Mouse (Mus musculus) Muller cell, postnatal 12 days (primary cell): ENCODE results near the gene Acad10.
"Not testable (repeated sequence)": the region's sequence is repeated elsewhere in the genome, so short reads cannot be mapped to it uniquely, and the experiment has no call there.

ENCODE experiments used
- DNase-seq: peaks from one replicate; pipeline ENCODE4 v3.0.0-alpha.2; 2015; ENCODE audit errors: inconsistent ontology term

Gene Acad10

DNA sequence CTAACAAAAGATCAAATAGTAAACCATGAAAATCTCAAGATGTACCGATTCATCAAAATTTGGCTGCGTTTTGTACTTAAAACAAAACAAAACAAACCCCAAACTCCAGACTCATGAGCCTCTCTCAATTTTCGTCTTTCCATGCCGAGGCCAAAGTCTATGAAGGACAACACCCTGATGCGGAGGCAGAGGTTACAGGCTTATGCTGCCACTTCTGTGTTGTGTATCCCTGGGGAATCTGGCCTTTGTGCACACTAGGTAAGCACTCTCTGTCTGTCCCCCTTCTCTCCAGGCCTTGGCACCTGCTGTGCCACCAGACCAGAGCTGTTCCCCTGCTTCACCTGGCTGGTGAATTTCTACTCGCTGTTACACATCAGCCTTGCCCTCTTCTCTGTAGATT, 2.7 kb downstream of the Acad10 start:
- not testable (repeated sequence) for DNase-seq

DNA sequence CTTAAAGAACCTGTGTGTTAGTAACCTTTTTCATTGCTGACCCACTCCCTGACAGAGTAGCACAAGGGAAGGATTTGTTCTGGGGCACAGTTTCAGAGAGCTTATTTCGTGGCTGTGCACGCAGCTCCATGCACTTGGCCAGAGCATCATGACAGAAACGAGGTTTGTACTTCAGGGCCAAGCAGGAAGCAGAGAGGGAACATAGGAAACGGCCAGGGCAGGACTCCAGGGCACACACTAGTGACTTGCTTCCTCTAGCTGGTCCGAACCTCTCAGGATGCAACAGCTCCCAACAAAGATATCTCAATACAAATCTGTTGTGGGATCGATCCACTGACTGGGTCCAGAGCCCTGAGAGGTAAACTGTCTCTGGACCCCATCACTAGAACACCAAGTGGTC, 3.4 kb downstream of the Acad10 start:
- DNase-seq: not testable (repeated sequence)

DNA sequence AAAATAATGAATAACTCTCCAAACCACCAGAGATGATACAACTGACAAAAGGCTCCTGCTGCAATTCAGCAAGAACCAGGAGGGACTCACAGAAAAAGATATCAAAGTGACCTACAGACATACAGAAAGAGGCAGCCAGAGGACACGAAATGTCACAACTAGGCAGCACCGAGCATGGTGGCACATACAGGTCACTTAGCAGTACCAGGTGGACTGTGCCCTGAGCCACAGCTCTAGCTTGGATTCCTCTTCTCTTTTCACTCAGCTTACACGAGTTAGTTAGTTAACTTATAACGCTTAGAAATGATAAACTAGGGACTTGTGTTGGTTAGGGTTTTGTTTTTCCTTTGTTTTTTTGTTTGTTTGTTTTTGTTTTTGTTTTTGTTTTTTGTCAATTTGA, 5.8 kb downstream of the Acad10 start:
- no peak for DNase-seq

DNA sequence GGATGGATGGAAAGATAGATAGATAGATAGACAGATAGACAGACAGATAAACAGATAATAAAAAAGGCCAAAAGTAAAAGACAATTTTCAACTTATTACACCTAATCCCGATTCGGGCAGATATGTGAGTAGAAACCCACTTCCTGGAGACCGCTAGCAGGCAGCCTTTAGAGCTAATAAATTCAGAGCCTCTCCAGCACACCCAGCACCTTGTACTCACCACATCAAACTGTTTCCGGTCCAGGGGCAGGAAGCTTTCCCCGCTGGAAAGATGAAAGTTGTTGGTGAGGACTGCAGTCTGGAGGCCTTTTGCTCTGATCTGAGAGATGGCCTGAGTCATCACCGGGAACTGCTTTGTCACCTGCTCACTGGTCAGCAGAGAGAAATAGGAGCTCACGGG, 11.2 kb downstream of the Acad10 start:
- no peak for DNase-seq

DNA sequence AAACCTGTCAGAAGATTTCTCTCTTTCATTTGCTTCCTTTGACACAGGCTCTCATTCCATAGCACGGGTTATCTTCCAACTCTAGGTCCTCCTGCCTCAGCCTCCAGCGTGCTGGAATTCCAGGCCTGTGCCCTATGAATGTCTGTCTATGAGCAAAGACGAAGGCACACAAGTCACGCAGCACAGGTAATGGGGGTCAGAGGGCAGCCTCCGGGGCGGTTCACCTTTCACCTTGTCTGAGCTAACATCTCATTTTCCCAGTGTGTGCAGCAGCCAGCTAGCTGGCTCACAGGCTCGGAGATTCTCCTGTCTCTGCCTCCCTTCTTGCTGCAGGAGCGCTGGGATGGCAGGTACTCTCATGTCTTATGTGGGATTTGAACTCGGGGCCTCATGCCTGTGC, 20.7 kb downstream of the Acad10 start:
- DNase-seq: no peak

DNA sequence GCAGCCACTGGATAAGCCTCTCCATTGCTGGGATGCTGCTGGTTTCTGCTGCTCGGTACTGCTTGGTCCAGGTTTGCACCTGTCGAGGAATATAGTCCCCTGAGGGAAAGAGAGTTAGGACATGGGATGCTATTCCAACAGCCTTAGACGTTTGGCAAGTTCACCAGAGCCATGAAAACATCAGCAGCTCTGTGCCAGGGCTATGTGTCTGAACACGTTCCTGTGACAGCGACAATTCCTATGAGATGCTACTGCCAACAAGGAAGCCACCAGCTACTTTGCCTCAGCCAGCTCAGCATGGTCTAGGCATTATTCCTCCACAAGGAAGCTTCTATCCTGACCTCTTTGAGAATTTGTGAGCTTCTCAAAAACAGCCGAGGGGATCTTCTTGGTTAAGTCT, 23.0 kb downstream of the Acad10 start:
- DNase-seq: no peak

DNA sequence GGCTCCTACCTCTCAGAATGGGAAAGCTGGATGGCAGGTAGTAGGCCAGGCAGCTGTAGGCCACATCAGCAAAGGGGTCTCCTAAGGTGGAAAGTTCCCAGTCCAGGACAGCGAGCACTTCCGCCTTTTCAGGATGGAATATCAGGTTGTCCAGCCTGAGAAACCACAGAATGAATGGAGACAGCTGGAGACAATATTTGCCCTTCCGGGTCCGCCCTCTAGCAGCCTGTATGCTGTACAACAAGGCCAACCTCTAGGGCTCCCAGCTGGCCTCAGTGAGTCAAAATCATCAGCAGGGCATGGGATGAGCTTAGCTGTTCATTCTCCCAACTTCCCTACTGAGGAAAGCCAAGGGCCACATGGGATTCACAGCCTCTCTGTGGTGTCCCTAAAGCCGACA, 25.6 kb downstream of the Acad10 start:
- DNase-seq: no peak

DNA sequence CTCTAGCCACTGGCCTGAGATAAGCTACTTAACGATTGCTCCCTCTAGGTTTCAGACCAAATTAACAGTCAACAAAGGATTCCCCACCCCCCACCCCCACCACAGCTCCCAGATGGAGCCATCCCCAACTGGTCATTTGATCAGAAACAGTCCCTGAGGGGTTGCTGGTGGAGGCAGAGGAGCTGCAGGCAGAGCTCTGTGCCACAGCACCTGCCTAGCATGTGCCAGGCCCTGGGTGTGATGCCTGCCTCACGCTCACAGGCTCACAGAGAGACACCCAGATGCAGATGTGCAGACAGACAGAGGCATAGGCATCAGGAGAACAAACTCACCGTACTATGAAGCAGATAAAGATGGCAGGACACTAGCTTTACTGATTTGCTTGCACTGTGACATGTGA, 27.5 kb downstream of the Acad10 start:
- no peak for DNase-seq

DNA sequence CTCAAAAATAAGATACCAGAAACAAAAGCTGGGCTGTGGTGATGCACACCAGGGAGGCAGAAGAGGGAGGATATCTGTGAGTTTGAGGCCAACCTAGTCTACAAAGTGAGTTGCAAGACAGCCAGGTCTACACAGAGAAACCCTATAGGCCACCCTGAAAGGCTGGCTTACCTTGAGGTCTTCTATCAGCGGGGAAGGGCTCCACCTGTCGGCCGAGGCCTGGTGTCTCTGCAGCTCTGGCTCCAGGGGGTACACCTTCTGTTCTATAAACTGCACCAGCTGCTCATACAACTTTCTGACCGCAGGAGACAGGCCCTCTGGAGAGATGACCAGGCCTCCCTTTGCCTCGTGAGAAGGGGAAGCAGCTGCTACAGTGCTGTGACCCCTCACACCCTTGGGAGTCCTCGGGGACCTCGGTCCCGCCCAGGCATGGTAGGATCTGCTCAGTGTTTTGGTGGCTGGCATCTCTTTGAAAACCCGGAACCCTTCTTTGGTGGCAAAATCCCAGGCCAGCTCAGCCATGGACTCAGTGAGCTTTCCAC, 29.1 kb downstream of the Acad10 start:
- DNase-seq: not testable (repeated sequence)

DNA sequence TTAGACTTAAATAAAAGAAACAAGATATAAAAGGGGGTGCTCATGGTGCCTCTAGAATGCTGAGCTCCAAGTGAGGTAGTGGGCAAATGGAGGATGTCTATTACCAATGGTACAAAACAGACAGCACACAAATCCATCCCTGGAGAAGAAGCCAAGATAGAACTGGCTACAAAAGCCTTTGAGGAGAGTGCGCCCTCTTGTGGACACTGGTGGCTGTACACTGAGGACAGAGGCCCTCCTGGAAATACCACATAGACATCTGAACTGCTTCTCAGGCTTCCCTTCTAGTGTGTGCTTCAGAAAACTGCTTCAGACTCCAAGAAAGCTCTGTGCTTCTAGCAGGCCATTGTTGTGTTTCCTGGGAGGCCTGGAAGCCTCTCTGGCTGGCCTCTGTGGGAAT, 32.4 kb downstream of the Acad10 start:
- peak; percentile 37 for DNase-seq

DNA sequence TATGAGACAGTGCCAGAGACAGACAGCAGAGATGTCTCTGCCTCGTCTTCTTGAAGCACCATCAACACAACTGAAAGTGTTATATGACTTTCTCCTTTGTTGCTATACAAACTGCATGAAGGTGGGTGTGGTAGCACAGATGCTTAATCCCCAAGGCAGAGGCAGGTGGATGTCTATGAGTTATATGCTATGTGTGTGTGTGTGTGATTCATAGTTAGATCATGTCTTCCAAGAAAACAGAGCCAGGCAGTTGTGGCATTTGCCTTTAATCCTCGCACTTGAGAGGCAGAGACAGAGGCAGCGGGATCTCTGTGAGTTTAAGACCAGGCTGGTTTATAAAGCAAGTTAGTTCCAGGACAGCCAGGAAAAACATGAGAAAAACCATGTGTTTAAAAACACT, 37.1 kb downstream of the Acad10 start:
- no peak for DNase-seq

DNA sequence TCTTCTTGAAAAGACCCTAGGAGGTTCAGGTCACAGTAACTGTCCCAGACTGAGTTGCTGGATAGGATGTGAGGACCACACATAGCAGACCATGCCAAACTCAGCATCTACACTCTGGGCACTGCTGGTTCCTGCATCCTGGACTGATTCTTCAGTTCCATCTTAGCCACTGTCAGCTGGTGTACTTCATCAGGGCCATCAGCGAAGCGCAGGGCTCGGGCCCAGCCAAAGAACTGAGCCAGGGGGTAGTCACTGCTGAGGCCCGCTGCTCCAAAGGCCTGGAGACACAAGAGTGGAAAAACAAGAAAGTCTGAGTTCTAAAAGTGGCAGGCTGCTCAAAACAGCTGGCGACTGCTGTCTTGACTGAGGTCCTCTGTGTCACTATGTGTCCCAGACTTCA, 39.2 kb downstream of the Acad10 start:
- no peak for DNase-seq

DNA sequence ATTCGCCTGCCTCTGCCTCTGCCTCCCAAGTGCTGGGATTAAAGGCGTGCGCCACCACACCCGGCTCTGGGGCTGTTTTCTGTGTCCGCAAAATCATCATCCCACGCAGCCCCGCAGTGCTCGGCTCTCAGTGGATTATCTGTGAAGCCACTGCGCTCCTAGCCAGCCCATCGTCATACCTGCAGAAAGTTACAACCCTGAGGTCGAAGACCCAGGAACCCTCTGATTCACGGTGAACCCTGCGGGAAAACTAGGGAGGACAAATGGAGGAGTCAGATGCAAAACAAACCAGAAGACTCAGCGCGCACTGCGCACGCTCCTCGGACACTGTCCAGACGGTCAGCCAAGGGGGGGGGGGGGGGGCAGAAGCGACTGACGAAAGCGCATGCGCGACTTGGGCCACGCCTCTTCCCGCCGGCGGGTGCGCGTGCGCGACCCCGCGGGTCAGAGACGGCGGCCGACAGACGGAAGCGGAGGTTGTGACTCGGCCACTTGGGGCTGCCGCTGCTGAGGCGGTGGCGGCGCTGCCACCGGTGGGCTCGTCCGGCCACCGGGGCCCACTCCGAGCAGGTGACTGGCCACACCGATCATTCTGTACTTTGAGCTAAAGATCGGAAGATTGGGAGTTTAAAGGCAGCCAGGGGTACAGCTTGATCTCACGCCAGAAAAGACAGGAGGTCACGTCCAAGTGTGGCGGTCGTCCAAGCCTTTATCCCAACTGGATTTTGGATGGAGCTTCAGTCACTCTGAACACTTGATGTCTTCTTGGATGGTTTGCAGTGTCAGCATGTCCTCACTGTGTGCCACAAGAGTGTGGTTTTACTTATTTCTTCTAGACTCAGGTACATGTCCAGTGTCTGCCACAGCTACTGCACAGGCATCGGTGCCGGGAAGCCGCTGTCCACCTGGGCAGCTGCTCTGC, 41.5 kb downstream of the Acad10 start, which contains the start of gene Acad12:
Gene Acad12, minus strand, starts transcription at position 347 of the 922 bp plus-strand sequence.
- peak; percentile 92 for DNase-seq

DNA sequence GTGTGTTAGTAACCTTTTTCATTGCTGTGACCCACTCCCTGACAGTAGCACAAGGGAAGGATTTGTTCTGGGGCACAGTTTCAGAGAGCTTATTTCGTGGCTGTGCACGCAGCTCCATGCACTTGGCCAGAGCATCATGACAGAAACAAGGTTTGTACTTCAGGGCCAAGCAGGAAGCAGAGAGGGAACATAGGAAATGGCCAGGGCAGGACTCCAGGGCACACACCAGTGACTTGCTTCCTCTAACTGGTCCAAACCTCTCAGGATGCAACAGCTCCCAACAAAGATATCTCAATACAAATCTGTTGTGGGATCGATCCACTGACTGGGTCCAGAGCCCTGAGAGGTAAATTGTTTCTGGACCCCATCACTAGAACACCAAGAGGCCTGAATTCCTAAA, 45.4 kb downstream of the Acad10 start:
- DNase-seq: not testable (repeated sequence)

DNA sequence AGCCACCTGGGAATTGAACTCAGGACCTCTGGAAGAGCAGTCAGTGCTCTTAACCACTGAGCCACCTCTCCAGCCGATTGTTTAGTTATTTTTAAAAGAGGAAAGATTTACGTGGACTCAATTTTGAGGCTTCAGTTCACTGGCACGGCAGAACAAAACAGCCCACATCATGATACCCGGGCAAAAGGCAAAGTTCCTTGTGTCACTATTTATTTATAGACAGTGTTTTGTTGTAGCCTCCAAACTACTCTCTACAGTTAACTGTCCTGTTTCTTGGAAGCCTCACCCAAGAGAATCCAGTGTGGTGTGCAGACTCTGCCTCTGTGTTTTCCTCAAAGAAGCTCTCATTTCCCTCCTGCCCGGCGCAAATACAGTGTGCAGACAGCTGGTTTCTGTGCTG, 48.3 kb downstream of the Acad10 start:
- no peak for DNase-seq

DNA sequence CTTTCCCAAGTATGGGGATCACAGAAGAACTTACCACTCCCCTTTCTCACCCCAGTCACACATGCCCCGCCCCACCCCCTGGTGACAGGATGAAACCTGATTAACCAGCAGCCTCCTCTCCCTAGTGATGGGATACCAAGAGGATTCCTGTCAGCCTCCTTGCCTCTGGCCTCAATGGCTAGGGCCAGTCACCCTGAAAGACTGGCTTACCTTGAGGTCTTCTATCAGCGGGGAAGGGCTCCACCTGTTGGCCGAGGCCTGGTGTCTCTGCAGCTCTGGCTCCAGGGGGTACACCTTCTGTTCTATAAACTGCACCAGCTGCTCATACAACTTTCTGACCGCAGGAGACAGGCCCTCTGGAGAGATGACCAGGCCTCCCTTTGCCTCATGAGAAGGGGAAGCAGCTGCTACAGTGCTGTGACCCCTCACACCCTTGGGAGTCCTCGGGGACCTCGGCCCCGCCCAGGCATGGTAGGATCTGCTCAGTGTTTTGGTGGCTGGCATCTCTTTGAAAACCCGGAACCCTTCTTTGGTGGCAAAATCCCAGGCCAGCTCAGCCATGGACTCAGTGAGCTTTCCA, 50.7 kb downstream of the Acad10 start:
- not testable (repeated sequence) for DNase-seq

DNA sequence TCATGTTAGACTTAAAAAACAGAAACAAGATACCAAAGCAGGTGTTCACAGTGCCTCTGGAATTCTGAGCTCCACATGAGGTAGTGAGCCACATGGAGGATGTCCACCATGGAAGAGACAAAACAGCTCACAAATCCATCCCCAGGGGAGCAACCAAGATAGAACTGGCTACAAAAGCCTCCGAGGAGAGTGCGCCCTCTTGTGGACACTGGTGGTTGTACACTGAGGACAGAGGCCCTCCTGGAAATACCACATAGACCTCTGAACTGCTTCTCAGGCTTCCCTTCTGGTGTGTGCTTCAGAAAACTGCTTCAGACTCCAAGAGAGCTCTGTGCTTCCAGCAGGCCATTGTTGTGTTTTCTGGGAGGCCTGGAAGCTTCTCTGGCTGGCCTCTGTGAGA, 54.2 kb downstream of the Acad10 start:
- peak; percentile 43 for DNase-seq

DNA sequence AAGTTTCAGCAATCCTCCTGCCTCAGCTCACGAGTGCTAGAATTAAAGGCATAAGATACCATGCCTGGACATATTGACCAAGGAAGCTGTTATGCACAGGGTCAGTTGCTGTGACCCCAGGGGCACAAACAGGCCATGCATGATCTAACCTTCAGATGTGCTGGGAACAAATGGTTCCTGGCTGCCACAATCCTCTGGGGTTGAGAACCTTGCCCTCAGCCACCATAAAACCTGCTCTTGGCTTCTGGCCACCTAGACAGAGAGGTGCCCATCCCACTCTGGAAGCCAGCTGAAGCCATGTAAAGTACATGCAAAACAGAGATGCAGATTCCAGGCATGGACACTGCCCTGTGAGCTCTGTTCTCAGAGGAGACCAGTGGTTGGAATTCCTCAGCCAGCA, 56.5 kb downstream of the Acad10 start:
- DNase-seq: not testable (repeated sequence)

DNA sequence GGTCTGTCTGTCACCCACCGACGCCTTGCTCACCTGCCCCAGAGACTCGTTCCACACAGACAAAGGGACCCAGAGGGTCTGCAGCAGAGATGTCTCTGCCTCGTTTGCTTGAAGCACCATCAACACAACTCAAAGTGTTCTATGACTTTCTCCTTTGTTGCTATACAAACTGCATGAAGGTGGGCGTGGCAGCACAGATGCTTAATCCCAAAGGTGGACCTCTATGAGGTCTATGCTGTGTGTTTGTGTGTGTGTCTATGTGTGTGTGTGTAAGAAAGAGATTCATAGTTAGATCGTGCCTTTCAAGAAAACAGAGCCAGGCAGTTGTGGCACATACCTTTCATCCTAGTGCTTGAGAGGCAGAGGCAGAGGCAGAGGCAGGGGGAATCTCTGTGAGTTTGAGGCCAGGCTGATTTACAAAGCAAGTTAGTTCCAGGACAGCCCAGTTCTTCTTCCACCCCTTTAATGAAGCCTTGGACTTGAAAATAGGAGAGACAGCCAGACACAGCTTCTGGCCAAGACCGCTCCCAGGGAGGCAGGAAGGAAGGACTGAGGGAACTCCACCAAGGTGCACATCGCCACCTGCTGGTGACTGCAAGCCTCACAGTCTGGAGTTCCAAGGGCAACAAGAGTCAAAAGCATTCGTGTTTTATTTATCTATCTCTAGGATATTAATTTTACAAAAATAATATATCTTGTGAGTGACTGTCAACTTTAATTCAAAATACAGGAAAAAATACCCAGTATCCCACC, 58.6 kb downstream of the Acad10 start:
- peak; percentile 78 for DNase-seq

DNA sequence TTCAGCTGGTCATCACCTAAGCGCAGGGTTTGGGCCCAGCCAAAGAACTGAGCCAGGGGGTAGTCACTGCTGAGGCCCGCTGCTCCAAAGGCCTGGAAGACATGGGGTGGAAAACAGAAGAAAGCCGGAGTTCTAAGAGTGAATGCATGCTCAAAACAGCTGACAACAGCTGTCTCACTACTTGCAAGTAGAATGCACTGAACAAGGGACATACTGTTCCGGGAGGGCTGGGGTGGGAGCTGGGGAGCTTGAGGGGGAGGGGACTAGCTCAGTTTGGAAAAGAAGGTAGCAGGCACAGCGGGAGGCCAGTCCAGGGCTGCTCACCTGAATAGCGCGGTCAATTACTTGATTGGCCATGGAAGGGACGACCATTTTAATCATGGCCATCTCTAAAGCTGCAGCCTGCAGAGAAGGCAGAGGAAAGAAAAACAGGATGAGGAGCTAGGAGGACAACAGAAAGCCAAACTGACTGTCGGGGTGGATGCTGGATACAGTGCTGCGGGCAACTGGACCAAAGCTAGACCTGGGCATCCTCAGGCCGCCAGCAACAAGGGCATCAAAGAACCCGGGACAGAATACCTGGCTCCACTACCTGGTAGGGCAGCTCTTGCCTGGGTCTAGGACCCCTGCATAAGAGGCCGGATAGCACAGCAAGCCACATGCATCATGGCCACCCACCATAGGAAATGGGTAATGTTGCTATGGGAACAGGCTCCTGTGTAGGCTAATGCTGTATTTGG, 61.3 kb downstream of the Acad10 start:
- DNase-seq: no peak

DNA sequence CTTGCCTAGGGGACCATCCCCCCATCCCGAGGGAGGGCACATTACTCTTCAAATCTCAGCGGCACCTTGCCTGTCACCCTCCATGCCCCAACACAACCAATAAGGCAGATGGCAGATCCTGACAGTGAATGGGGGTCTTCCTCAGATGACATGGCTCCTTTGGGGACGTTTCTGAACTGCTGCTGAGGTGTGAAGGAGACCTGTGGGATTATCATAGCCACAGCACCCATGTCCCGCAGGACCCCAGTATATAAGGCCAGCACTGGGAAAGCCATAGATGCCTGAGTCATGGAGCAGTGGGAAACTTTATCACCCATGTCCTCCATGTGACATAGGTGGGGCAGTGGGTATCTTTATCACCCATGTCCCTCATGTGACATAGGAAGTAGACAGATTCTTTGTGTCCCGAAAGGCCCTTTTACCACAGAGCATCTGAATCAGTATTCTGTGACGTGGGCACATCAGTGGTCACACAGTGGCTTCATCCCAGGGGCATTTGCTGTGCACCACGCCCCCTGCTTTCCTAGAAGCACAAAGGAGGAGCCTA, 62.2 kb downstream of the Acad10 start:
- DNase-seq: no peak
